Mouse (Mus musculus) splenic B cell, adult 2 months (primary cell): ENCODE data around the gene Hspbap1.

Experiments
- DNase-seq: peaks from one replicate; pipeline ENCODE4 v3.0.0-alpha.2; 2011; ENCODE audit warnings: low read depth, low spot score
- H3K27me3 ChIP-seq: 2 replicates; pipeline ENCODE4 v1.6.1; 2012; ENCODE audit warnings: mild to moderate bottlenecking, low read length, moderate library complexity, mixed read lengths; ENCODE audit not compliant: control insufficient read depth, poor library complexity, insufficient read depth, severe bottlenecking
- H3K36me3 ChIP-seq: 2 replicates; pipeline ENCODE4 v1.6.1; 2012; ENCODE audit warnings: mild to moderate bottlenecking, low read length, moderate library complexity, mixed read lengths; ENCODE audit not compliant: control insufficient read depth, poor library complexity, insufficient read depth, severe bottlenecking

Gene Hspbap1

DNA sequence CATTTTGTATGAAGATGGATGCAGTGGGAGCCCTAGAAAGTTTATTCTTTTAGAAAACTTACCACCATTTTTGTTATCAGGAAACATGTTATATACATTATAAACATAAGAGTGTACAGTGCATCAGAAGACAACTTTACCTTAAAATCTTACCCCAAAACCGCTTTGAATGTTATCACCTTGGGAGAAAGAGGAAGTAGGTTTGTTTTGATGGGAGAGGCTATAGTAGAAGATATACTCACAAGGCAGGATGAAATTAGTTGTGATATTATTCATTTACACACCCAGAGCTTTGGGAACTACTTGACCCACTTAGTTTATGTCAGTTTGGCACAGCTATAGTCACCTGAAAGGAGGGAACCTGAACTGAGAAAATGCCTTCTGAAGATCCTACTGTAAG is 5.7 kb downstream of the Hspbap1 start:
- DNase-seq: no peak
- Histone ChIP-seq H3K36me3 (no peaks in the 10 kb centered on the region), H3K27me3 (no peaks in the 10 kb centered on the region)

DNA sequence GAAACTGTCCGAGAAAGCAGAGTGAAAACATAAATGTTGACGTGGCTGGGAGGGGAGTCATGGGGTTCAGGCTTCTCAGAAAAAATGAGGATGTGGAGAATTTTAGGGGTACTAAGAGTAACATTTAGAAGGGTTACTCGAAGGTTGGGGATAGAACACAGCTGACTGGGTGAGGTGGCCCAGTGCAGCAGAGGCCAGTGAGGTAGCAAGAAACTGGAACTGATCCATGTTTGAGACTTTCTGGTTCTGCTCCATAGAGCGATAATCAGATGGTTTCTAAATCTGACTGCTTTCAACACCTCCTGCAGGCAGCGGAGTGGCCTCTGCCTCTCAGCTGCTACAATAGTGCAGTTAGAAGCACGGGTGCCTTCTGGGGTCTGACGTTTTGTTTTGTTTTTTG is 6.6 kb downstream of the Hspbap1 start:
- no peaks in the 10 kb centered on the region for H3K36me3 ChIP-seq
- no peaks in the 10 kb centered on the region for H3K27me3 ChIP-seq
- DNase-seq: peak; percentile 27

DNA sequence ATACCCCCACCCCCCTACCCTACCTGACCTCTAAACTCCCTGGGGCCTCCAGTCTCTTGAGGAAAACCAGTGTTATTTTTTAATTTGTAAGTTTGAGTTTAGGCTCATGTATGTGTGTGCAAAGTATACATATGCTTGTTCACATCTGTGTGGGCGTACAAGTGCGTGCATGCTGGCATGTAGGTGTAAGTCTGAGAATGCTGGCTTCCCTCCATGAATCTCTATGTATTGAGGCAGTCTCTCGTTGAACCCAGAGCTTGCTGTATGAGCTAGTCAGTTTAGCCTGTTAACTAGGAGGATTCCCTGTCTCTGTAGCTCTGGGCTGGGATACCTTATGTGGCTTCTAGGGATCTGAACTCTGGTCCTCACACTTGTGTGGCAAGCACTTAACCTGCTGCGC is 7.6 kb downstream of the Hspbap1 start:
- Histone ChIP-seq H3K36me3 (no peaks in the 10 kb centered on the region), H3K27me3 (no peaks in the 10 kb centered on the region)
- no peak for DNase-seq

DNA sequence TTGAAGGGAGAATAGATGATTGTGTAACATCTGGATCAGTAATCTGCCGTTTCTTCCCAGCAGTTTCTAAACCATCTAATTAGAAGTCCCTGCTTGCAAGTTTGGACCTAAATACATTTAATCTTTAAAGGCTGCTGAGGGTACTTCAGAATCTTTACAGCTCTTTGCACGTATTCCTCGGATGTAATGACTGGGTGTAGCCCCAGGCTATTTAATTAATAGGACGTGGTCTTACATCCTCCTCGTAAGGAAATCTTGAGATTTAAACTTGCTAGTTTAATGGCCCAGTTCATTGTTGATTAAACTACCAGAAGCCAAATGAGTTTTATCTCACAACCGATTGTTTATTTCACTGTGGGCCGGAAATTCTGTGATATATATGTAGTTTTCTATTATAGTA is 9.5 kb downstream of the Hspbap1 start:
- H3K27me3 ChIP-seq: no peaks in the 10 kb centered on the region
- no peak for DNase-seq

DNA sequence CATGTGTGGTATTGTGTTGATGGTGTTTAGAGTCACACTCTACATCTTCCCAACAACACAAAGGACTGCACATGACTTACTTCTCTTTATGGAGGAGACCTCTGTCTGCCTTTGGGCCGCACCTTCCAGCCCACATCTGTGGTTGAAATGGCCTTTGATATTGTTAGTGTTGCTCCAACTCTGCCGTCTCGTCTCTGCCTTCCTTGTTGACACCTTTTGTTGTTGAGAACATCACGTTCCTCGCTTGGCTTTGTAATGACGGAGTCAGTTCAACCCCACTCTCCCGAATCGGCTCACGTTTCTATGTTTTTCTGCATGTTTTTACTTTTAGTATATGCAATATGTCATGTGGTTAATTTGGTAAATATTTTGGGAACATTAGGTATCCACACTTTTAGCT is 10.9 kb downstream of the Hspbap1 start:
- Histone ChIP-seq H3K27me3 (no peaks in the 10 kb centered on the region), H3K36me3 (no peaks in the 10 kb centered on the region)
- DNase-seq: no peak

More for the DNA sequence above, 9.5 kb downstream of the Hspbap1 start:
- no peaks in the 10 kb centered on the region for H3K36me3 ChIP-seq

DNA sequence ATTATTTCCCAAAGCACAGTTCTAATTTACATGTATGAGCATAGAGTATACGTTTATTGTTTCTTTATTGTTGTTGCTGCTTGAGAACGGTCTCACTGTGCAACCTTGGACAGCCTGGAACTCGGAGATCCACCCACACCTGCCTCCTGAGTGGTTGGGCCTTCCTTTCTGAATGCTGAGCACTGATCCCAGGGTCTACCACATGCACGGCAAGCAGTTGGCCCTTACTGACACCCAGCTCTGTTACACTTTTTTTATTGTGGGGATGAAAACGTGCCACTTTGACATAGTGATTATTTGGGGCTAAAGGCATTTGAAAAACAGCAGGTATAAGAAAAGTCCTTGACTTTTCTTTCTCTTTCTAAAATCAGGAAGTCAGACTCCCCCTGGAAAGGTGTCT is 11.5 kb downstream of the Hspbap1 start:
- H3K27me3 ChIP-seq: no peaks in the 10 kb centered on the region
- no peak for DNase-seq

DNA sequence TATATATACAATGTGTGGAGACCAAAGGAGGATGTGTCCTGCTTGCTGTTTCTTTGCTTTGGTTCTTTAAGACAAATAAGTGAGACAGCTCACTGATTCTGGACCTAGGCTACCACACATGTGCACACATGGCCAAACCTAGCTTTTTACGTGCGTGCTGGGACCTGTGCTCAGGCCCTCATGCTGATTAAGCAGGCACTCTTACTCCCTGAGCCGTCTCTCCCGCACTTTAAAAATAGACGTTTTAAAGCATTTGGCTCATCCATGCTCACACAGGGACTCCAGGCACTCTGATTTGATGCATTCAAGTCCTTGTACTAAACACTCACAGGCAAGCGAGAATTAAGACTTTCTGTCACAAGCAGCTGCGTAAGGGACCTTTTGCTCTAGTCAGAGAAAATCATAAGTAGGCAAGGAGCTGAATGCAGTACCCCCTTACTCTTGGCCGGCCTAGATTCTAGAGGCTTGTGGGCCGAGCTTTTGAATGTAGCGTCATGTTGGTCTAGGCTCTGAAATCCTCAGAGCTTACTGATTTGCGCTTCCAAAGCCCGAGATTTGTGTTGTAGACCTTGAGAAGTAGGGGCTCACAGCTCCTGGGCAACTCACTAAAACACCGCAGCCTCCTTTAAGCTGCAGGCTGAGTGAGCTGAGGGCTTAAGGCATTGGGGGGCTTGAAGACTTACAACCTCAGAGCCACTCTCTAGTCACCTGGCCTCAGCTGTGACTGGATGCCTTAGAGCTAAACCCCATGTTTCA is 12.5 kb downstream of the Hspbap1 start:
- no peak for DNase-seq
- Histone ChIP-seq H3K36me3 (no peaks in the 10 kb centered on the region), H3K27me3 (no peaks in the 10 kb centered on the region)

More for the DNA sequence above, 11.5 kb downstream of the Hspbap1 start:
- H3K36me3 ChIP-seq: no peaks in the 10 kb centered on the region

DNA sequence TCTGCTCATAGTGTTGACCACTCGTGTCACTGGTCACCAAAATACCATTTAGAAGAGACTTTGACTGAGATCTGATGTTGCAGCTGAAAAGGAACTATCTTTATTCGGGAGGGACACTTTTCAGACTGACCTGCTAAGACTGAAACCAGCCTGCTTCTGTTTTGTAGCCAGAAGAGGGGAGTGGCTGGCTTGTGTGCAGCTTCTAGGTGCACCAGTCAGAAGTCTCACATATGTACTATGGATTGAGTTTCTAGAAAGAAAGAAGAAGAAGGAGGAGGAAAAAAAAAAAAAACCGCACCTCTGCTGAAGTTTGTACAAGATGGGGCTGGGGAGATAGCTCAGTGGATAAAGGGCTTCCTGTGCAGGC is 13.0 kb downstream of the Hspbap1 start:
- no peak for DNase-seq
- Histone ChIP-seq H3K36me3 (no peaks in the 10 kb centered on the region), H3K27me3 (no peaks in the 10 kb centered on the region)

DNA sequence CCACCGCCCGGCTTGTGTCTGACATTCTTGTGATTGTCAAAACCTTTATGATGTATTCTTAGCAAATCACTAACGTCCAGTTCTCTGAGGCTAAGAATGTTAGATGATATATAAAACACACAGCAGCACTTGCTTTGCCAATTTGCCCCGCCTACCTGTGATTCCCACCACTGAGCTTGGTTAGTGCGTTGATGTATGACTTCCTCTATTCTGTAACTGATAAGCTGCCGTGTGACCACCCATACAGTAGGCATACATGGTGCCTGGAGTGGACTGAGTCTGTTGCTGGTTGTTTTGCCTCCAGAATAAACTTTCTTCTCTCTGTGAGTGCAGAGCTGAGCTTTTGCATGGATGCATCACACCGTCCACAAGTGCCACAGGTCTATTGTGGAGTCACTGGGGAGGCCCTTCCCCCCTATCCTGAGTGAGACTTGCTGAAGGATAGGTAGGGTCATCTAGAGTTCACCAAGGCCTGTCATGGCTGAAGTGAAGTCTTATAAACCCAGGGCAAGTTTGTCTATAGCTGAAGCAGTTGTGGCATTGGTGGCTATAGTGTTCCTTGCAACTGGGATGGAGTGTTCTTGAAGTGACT is 14.1 kb downstream of the Hspbap1 start:
- peak; percentile 52 for DNase-seq
- Histone ChIP-seq H3K36me3 (0 out of 2 replicates have a peak, but pooled peaks cover 1% of the 10 kb centered on the region), H3K27me3 (no peaks in the 10 kb centered on the region)

DNA sequence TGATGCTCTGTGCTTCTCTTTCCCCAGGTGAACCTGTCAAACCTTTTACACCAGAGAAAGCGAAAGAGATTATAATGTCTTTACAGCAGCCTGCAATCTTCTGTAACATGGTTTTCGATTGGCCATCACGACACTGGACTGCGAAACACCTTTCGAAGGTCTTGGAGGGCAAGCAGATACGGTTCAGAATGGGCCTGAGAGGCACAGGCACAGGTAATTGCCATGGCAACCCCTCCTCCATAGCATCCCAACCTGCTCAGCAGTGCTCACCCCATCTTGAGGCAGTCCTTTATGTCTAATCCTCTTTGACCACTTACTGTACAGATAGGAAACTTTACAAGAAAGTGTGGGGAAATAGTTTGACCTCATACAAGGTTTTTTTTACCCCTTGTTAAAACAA is 17.0 kb downstream of the Hspbap1 start:
- Histone ChIP-seq H3K27me3 (no peaks in the 10 kb centered on the region), H3K36me3 (peaks cover 3% of the 10 kb centered on the region; the same call in 1 of the 2 replicates)
- DNase-seq: no peak

DNA sequence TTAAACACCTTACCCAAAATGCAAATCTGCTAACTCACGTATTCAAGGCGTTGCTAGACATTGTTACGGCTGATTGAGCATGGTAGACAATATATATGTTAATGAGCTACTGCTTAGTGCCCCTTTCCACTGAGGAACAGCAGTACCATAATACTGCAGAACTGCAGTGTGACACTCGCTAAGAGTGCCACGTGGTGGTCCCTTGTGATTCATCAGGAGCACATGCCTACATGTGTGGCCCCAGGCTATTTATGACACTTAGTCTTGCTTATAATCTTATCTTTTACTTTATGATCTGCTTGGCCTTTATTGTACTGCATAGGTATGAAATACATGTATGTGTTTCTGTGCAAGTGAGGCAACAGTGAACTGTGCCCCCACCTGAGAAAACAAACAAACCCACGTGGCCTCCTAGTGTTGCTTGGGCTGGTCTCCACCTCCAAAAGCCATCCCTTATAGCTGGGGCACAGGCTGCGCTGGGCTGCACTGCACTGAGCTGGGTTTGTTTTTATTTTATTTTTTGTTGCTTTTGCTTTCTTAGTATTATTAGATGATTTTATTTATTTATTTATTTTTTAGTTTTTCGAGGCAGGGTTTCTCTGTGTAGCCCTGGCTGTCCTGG is 17.5 kb downstream of the Hspbap1 start:
- DNase-seq: no peak
- Histone ChIP-seq H3K36me3 (peaks cover 3% of the 10 kb centered on the region; the same call in 1 of the 2 replicates), H3K27me3 (no peaks in the 10 kb centered on the region)

DNA sequence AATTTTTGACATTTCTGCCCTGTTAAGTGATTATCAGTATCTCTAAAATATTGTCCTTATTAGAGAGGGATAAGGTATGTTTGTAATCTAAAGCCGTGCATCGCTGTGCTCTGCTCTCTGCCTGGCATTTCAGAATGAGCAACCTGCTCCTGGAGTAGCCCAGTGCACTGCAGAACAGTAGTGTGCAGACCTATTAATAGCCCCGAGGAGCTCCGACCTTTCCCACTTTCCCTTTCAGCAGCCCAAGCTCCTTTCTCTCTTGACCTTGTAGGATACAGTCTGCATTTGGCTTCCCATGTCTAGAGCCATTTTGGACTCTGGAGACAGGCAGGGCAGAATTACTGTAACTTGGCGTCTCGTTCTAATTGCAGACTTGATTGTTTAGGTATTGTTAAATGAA is 18.2 kb downstream of the Hspbap1 start:
- DNase-seq: no peak
- Histone ChIP-seq H3K36me3 (peaks cover 3% of the 10 kb centered on the region; the same call in 1 of the 2 replicates), H3K27me3 (no peaks in the 10 kb centered on the region)

DNA sequence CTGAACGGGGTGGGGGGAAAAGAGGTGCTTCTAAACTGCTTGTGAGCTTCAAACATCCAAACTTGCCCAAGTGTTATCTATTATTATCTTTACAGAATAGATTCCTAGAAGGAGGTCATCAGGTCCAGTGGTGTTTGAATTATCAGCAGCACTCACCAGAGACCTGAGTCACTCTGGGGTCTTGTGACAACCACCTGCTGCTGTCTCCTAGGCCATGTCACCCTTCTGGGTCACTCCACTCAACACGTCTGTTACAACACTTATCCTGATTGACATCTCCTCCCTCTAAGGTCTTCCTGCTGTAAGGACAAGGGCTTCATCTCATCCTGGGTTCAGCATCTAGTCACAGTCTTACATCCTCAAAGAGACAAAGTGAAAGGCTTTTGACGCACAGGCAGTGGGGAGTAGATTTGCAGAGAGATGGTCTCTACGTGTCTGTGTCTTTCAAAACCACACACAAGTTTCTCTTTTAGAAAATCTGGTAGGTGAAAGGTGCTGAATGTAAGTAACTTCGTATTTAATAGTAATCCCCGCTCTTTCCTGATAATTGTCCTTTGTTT is 21.9 kb downstream of the Hspbap1 start:
- peaks cover 4% of the 10 kb centered on the region; the same call in 1 of the 2 replicates for H3K36me3 ChIP-seq
- DNase-seq: no peak
- H3K27me3 ChIP-seq: no peaks in the 10 kb centered on the region

DNA sequence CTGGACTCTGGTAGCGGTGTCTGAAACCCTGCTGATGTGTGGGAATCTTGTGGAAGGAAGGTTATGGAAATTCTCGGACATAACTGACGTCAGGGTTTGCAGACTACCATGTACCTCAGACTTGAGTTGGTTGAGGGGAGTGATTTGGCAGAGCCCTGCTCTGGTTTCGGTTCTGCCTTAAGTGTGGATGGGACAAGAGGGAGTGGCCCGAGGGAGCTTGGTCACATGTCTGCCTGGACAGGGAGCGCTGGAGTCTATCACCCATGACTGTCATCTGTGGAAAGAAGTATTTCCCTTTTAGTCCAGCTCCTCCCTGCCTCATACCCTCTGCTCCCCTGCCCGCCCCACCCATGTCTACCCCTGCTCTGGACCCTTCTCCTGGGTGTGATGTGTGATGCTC is 32.0 kb downstream of the Hspbap1 start:
- no peaks in the 10 kb centered on the region for H3K27me3 ChIP-seq
- DNase-seq: no peak

DNA sequence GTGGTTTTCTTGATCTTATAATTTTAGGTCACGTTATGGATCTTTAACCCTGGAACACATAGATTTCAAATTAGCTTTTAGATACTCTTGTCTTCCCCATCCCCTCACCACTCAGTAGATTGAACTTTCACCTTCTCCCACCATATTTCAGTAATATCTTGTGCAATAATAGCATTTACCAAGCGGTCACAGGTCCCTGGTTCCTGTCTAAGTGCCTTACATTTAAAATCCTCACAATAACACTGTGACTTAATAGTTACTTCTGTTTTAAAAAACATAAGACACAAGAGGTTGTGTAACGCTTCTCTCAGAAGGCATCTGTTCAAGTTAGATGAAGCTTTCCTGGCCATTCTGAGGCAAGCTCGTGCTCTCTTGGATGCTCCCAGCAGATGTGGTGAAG is 33.5 kb downstream of the Hspbap1 start:
- no peak for DNase-seq
- Histone ChIP-seq H3K36me3 (peaks cover 3% of the 10 kb centered on the region; the same call in 1 of the 2 replicates), H3K27me3 (no peaks in the 10 kb centered on the region)

More for the DNA sequence above, 32.0 kb downstream of the Hspbap1 start:
- H3K36me3 ChIP-seq: peaks cover 3% of the 10 kb centered on the region; the same call in 1 of the 2 replicates
